Mouse (Mus musculus) liver, postnatal 0 days (tissue): ENCODE results near the gene Aldh1a1. TPM values are rescaled to one million over a fixed set of nuclear protein-coding genes. Genes with fewer than 3 reads are reported as not detected.

Experiments used
- ATAC-seq: fragments of 200-750 bp; cut with Nextera tagmentation; 2 replicates; pipeline ENCODE4 v1.8.0; 2017; ENCODE audit warnings: mild to moderate bottlenecking, moderate library complexity
- DNase-seq: peaks from one replicate; pipeline ENCODE4 v3.0.0-alpha.2; 2016
- H3K27ac ChIP-seq: fragments of 300-500 bp; sonication (generic); 2 replicates; pipeline ENCODE4 v1.5.1; 2014; ENCODE audit warnings: antibody characterized with exemption, moderate library complexity, mild to moderate bottlenecking, low read depth
- H3K27me3 ChIP-seq: fragments of 300-500 bp; sonication (generic); 2 replicates; pipeline ENCODE4 v1.6.1; 2014; ENCODE audit warnings: low read length, control low read depth, mixed read lengths; ENCODE audit not compliant: insufficient read depth
- H3K36me3 ChIP-seq: fragments of 300-500 bp; sonication (generic); replicated peaks from 2 replicates; pipeline ENCODE4 v1.6.1; 2014; ENCODE audit warnings: mild to moderate bottlenecking, control low read depth, low read length, moderate library complexity, mixed read lengths; ENCODE audit not compliant: insufficient read depth
- H3K4me1 ChIP-seq: fragments of 300-500 bp; sonication (generic); 2 replicates; pipeline ENCODE4 v1.6.1; 2014; ENCODE audit warnings: antibody characterized with exemption, mild to moderate bottlenecking, control low read depth; ENCODE audit not compliant: insufficient read depth
- H3K4me2 ChIP-seq: fragments of 300-500 bp; sonication (generic); 2 replicates; pipeline ENCODE4 v1.6.1; 2014; ENCODE audit warnings: low read depth, mild to moderate bottlenecking, low read length, moderate library complexity, mixed read lengths
- H3K4me3 ChIP-seq: fragments of 300-500 bp; sonication (generic); 2 replicates; pipeline ENCODE4 v1.5.1; 2014; ENCODE audit warnings: low read depth, low read length
- H3K9ac ChIP-seq: fragments of 300-500 bp; sonication (generic); replicated peaks from 2 replicates; pipeline ENCODE4 v1.6.1; 2014; ENCODE audit warnings: mild to moderate bottlenecking, moderate library complexity
- H3K9me3 ChIP-seq: fragments of 300-500 bp; sonication (generic); 2 replicates; pipeline ENCODE4 v1.6.1; 2016; ENCODE audit warnings: mild to moderate bottlenecking, control low read depth, low read length, mixed read lengths
- CTCF ChIP-seq: sonication (generic); IDR thresholded peaks from 2 replicates; pipeline ENCODE4 v1.5.1; 2016; ENCODE audit warnings: antibody characterized with exemption, low read depth
- EP300 ChIP-seq: IDR thresholded peaks from 2 replicates; pipeline ENCODE4 v1.6.1; 2016; ENCODE audit warnings: antibody characterized with exemption, low read depth, mild to moderate bottlenecking
- WGBS: fragments of 180-500 bp; shearing (Covaris S2); extraction: QIAGEN DNeasy Blood & Tissue Kit; methylation state at CpG from one replicate; pipeline ENCODE4 v1.1.7; 2014; ENCODE audit not compliant: insufficient replicate concordance; 5-methylcytosine and 5-hydroxymethylcytosine counted together
- polyA plus RNA-seq: library from polyadenylated mRNA; unstranded; fragments of >200 nt; fragmentation: Nextera tagmentation; extraction: Ambion mirVana; gene quantifications from 2 replicates; pipeline ENCODE4 v1.2.1, GENCODE M21; 2015

The Aldh1a1 gene
- polyA plus RNA-seq, 1 experiment from 2014 or later: 2.3 TPM

DNA sequence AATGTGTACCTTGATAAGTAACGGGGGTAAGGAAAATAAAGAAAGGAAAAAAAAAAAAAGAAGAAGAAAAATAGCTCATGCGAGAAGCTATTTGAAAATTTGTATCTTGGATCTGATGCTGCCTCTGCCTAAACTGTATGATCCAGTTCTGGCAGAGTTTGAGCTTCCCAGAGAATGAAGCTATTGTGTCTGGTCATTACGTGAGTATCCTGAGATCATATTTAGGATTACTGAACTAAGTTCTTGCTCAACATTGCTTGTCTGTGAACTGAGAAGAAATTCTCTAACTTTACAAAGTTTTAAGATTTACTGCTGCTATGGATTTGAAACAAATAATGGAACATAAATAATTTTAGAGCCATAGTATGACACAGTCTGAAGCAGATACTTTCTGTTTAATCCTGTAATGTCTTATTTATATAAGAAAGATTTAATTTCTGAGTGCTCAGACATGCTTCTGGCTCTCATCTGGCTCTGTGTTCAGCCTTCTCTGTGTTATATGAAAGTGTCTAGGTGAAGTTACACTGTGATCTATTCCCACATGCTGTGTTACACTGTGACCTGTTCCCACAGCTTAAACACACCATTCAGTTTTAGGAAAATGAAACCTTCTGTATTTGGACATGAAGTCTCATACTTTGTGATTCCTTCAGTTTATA is 185.3 kb downstream of the Aldh1a1 start:
- Histone ChIP-seq H3K9me3 (no peaks in the 10 kb centered on the region), H3K27ac (no peak overlapping the region), H3K36me3 (no peaks in the 10 kb centered on the region), H3K27me3 (no peaks in the 10 kb centered on the region), H3K4me2 (no peak overlapping the region), H3K4me1 (no peaks in the 10 kb centered on the region), H3K9ac (no peak overlapping the region), H3K4me3 (no peak overlapping the region)
- ATAC-seq: no peak
- 86% methylated on average over 3 of the region's 3 CpGs for WGBS
- DNase-seq: no peak
- no peak for TF ChIP-seq EP300
- no peak for TF ChIP-seq CTCF

Other genes starting within 250 kb of the Aldh1a1 start
- 152 and 153 TPM in 2 replicates for gene Anxa1, start 101.8 kb upstream of the Aldh1a1 start, polyA plus RNA-seq
- 1.3 and 1.6 TPM in 2 replicates for gene Aldh1a7, start 234.8 kb downstream of the Aldh1a1 start, polyA plus RNA-seq